Mouse (Mus musculus) midbrain, embryonic 15.5 days (tissue): ENCODE data around the gene Gm38392. TPM values are rescaled to one million over a fixed set of nuclear protein-coding genes. Genes with fewer than 3 reads are reported as not detected.
A peak's percentile ranks its signal among the peaks of the same experiment; 100 is the strongest.

ENCODE experiments used
- ATAC-seq: fragments of 200-750 bp; cut with Nextera tagmentation; replicated peaks from 2 replicates; pipeline ENCODE4 v1.8.0; 2017; ENCODE audit warnings: moderate TSS enrichment
- H3K27ac ChIP-seq: fragments of 300-500 bp; sonication (generic); 2 replicates; pipeline ENCODE4 v1.5.1; 2015; ENCODE audit warnings: mild to moderate bottlenecking, inconsistent platforms
- H3K27me3 ChIP-seq: fragments of 300-500 bp; sonication (generic); replicated peaks from 2 replicates; pipeline ENCODE4 v1.6.1; 2015; ENCODE audit warnings: inconsistent platforms
- H3K36me3 ChIP-seq: fragments of 300-500 bp; sonication (generic); replicated peaks from 2 replicates; pipeline ENCODE4 v1.6.1; 2015; ENCODE audit warnings: inconsistent platforms
- H3K4me1 ChIP-seq: fragments of 300-500 bp; sonication (generic); 2 replicates; pipeline ENCODE4 v1.6.1; 2015; ENCODE audit warnings: inconsistent platforms
- H3K4me2 ChIP-seq: fragments of 300-500 bp; sonication (generic); 2 replicates; pipeline ENCODE4 v1.6.1; 2015; ENCODE audit warnings: inconsistent platforms, mild to moderate bottlenecking, moderate library complexity
- H3K4me3 ChIP-seq: fragments of 300-500 bp; sonication (generic); 2 replicates; pipeline ENCODE4 v1.5.1; 2015; ENCODE audit warnings: mild to moderate bottlenecking, inconsistent platforms
- H3K9ac ChIP-seq: fragments of 300-500 bp; sonication (generic); 2 replicates; pipeline ENCODE4 v1.6.1; 2015; ENCODE audit warnings: mild to moderate bottlenecking, inconsistent platforms
- H3K9me3 ChIP-seq: fragments of 300-500 bp; sonication (generic); 2 replicates; pipeline ENCODE4 v1.6.1; 2016; ENCODE audit warnings: inconsistent platforms
- WGBS: fragments of 180-500 bp; shearing (Covaris S2); methylation state at CpG from one replicate; pipeline ENCODE4 v1.1.7; 2015; ENCODE audit warnings: mixed read lengths; 5-methylcytosine and 5-hydroxymethylcytosine counted together
- polyA plus RNA-seq: library from polyadenylated mRNA; unstranded; fragments of >200 nt; fragmentation: Nextera tagmentation; extraction: Ambion mirVana; gene quantifications from 2 replicates; pipeline ENCODE4 v1.2.1, GENCODE M21; 2015

The Gm38392 gene
- polyA plus RNA-seq, 1 experiment from 2014 or later = not detected

GRCm38 (mm10) chr3:88207451-88208100 lies 79.4 kb downstream of the Gm38392 start:
- WGBS = 1% methylated on average over 15 of the region's 15 CpGs

GRCm38 (mm10) chr3:88206901-88207371 lies 80.1 kb downstream of the Gm38392 start:
- H3K36me3 ChIP-seq = no peaks in the 10 kb centered on the region
- peak overlapping the region; percentile 46 for H3K9ac ChIP-seq
- 0% methylated on average over 14 of the region's 14 CpGs for WGBS
- H3K27me3 ChIP-seq = peaks cover 49% of the 10 kb centered on the region
- no peaks in the 10 kb centered on the region for H3K9me3 ChIP-seq
- ATAC-seq = peak; percentile 63
- peaks cover 58% of the 10 kb centered on the region for H3K4me1 ChIP-seq
- peak overlapping the region; percentile 63 for H3K4me2 ChIP-seq
- peak overlapping the region; percentile 42 for H3K4me3 ChIP-seq
- H3K27ac ChIP-seq = peak overlapping the region; percentile 85

More at GRCm38 (mm10) chr3:88207451-88208100, 79.4 kb downstream of the Gm38392 start:
- Histone ChIP-seq H3K27me3 (peaks cover 52% of the 10 kb centered on the region), H3K4me2 (peak overlapping the region; percentile 63), H3K36me3 (no peaks in the 10 kb centered on the region), H3K27ac (peak overlapping the region; percentile 85), H3K9ac (peak overlapping the region; percentile 46), H3K9me3 (no peaks in the 10 kb centered on the region), H3K4me1 (peaks cover 61% of the 10 kb centered on the region), H3K4me3 (peak overlapping the region; percentile 42)
- ATAC-seq = no peak; the same call in 1 of the 2 replicates

GRCm38 (mm10) chr3:88206500-88206899 lies 80.5 kb downstream of the Gm38392 start:
- H3K27ac ChIP-seq = peak overlapping the region; percentile 85
- H3K36me3 ChIP-seq = no peaks in the 10 kb centered on the region
- peak overlapping the region; percentile 46; the same call in 1 of the 2 replicates for H3K9ac ChIP-seq
- H3K9me3 ChIP-seq = no peaks in the 10 kb centered on the region
- WGBS = 6% methylated on average over 3 of the region's 3 CpGs
- H3K4me3 ChIP-seq = peak overlapping the region; percentile 42
- peak; percentile 16 for ATAC-seq
- H3K4me2 ChIP-seq = peak overlapping the region; percentile 63
- peaks cover 56% of the 10 kb centered on the region for H3K4me1 ChIP-seq
- H3K27me3 ChIP-seq = peaks cover 48% of the 10 kb centered on the region

- Histone ChIP-seq H3K27ac (peak overlapping the region; percentile 85), H3K4me1 (peaks cover 60% of the 10 kb centered on the region), H3K9ac (0 out of 2 replicates have a peak overlapping the region, but pooled peaks have one; percentile 46), H3K27me3 (peaks cover 48% of the 10 kb centered on the region), H3K4me3 (peak overlapping the region; percentile 42), H3K4me2 (peak overlapping the region; percentile 63), H3K36me3 (no peaks in the 10 kb centered on the region), H3K9me3 (no peaks in the 10 kb centered on the region)
- WGBS = 4% methylated on average over 8 of the region's 8 CpGs
- ATAC-seq = peak; percentile 64
Observed at GRCm38 (mm10) chr3:88205563-88206491, 81.2 kb downstream of the Gm38392 start.

- no peak overlapping the region for H3K4me3 ChIP-seq
- H3K4me1 ChIP-seq = peaks cover 64% of the 10 kb centered on the region
Observed at GRCm38 (mm10) chr3:88205176-88205562, 81.8 kb downstream of the Gm38392 start.

GRCm38 (mm10) chr3:88204751-88205150 lies 82.3 kb downstream of the Gm38392 start:
- no peak overlapping the region for H3K4me2 ChIP-seq
- peak overlapping the region; percentile 85 for H3K27ac ChIP-seq
- H3K9ac ChIP-seq = no peak overlapping the region
- H3K4me1 ChIP-seq = peaks cover 64% of the 10 kb centered on the region
- H3K4me3 ChIP-seq = no peak overlapping the region
- no peaks in the 10 kb centered on the region for H3K9me3 ChIP-seq
- peaks cover 38% of the 10 kb centered on the region for H3K27me3 ChIP-seq
- 7% methylated on average over 1 of the region's 1 CpGs for WGBS
- no peaks in the 10 kb centered on the region for H3K36me3 ChIP-seq
- no peak for ATAC-seq

More at GRCm38 (mm10) chr3:88205176-88205562, 81.8 kb downstream of the Gm38392 start:
- WGBS = 13% methylated on average over 4 of the region's 4 CpGs
- Histone ChIP-seq H3K9ac (no peak overlapping the region), H3K4me2 (no peak overlapping the region), H3K27ac (peak overlapping the region; percentile 85), H3K36me3 (no peaks in the 10 kb centered on the region), H3K27me3 (peaks cover 42% of the 10 kb centered on the region), H3K9me3 (no peaks in the 10 kb centered on the region)
- ATAC-seq = peak; percentile 3; the same call in 1 of the 2 replicates

GRCm38 (mm10) chr3:88203999-88204700 lies 82.9 kb downstream of the Gm38392 start:
- Histone ChIP-seq H3K9ac (no peak overlapping the region), H3K9me3 (no peaks in the 10 kb centered on the region), H3K4me3 (no peak overlapping the region), H3K27me3 (peaks cover 36% of the 10 kb centered on the region), H3K36me3 (no peaks in the 10 kb centered on the region), H3K27ac (peak overlapping the region; percentile 85), H3K4me2 (0 out of 2 replicates have a peak overlapping the region, but pooled peaks have one; percentile 8), H3K4me1 (peaks cover 58% of the 10 kb centered on the region)
- WGBS = 9% methylated on average over 7 of the region's 7 CpGs
- no peak for ATAC-seq

GRCm38 (mm10) chr3:88203456-88203855 lies 83.6 kb downstream of the Gm38392 start:
- WGBS = 13% methylated on average over 5 of the region's 5 CpGs
- Histone ChIP-seq H3K27ac (peak overlapping the region; percentile 85), H3K9me3 (no peaks in the 10 kb centered on the region), H3K9ac (no peak overlapping the region), H3K4me1 (peaks cover 61% of the 10 kb centered on the region), H3K4me2 (0 out of 2 replicates have a peak overlapping the region, but pooled peaks have one; percentile 8), H3K4me3 (no peak overlapping the region), H3K36me3 (no peaks in the 10 kb centered on the region), H3K27me3 (peaks cover 34% of the 10 kb centered on the region)
- no peak for ATAC-seq

- Histone ChIP-seq H3K9me3 (no peaks in the 10 kb centered on the region), H3K36me3 (no peaks in the 10 kb centered on the region), H3K4me1 (peaks cover 57% of the 10 kb centered on the region), H3K9ac (no peak overlapping the region), H3K27me3 (peaks cover 30% of the 10 kb centered on the region), H3K4me3 (no peak overlapping the region), H3K4me2 (peak overlapping the region; percentile 17), H3K27ac (peak overlapping the region; percentile 85)
- 15% methylated on average over 6 of the region's 6 CpGs for WGBS
- ATAC-seq = no peak
Observed at GRCm38 (mm10) chr3:88202986-88203385, 84.0 kb downstream of the Gm38392 start.

GRCm38 (mm10) chr3:88201640-88202039 lies 85.4 kb downstream of the Gm38392 start:
- H3K9me3 ChIP-seq = no peaks in the 10 kb centered on the region
- peak overlapping the region; percentile 57; the same call in 1 of the 2 replicates for H3K9ac ChIP-seq
- peaks cover 29% of the 10 kb centered on the region for H3K27me3 ChIP-seq
- no peaks in the 10 kb centered on the region for H3K36me3 ChIP-seq
- peak overlapping the region; percentile 83 for H3K4me2 ChIP-seq
- no peak for ATAC-seq
- WGBS = 23% methylated on average over 5 of the region's 5 CpGs
- H3K27ac ChIP-seq = 0 out of 2 replicates have a peak overlapping the region, but pooled peaks have one; percentile 85
- peaks cover 61% of the 10 kb centered on the region for H3K4me1 ChIP-seq
- peak overlapping the region; percentile 47 for H3K4me3 ChIP-seq

GRCm38 (mm10) chr3:88200972-88201330 lies 86.1 kb downstream of the Gm38392 start:
- Histone ChIP-seq H3K9me3 (no peaks in the 10 kb centered on the region), H3K9ac (peak overlapping the region; percentile 57), H3K36me3 (no peaks in the 10 kb centered on the region), H3K27ac (peak overlapping the region; percentile 72), H3K4me1 (peaks cover 54% of the 10 kb centered on the region), H3K4me2 (peak overlapping the region; percentile 83), H3K4me3 (peak overlapping the region; percentile 47), H3K27me3 (peaks cover 26% of the 10 kb centered on the region; the same call in 1 of the 2 replicates)
- WGBS = 1% methylated on average over 37 of the region's 37 CpGs
- ATAC-seq = no peak
